Mouse (Mus musculus) left cerebral cortex, adult 2 months (tissue): ENCODE measurements at regions not wholly inside any gene's neighbourhood (a gene's known extent, or its start where the extent isn't known, plus 50 kb on each side); places are given as distances from the start of the nearest gene placed in this dataset.

Experiments used
- DNase-seq, 2 experiments: peaks; one replicate each; pipeline ENCODE4 v3.0.0; 2021 to 2022; ENCODE audit warnings: low spot score in 2 of 2, mixed read lengths in 1 of 2; ENCODE audit errors: extremely low spot score in 1 of 2
- H3K27ac ChIP-seq: fragments of 200-600 bp; 2 replicates; pipeline ENCODE4 v1.8.1; 2022
- H3K4me3 ChIP-seq: fragments of 200-600 bp; 2 replicates; pipeline ENCODE4 v1.8.1; 2022
- CTCF ChIP-seq: fragments of 200-600 bp; IDR thresholded peaks from 2 replicates; pipeline ENCODE4 v1.8.1; 2022; ENCODE audit warnings: antibody characterized with exemption, mild to moderate bottlenecking, moderate library complexity
- intact Hi-C: fragments of 180-260 bp; cut with DNase I; formaldehyde crosslinking; loops from one replicate; pipeline ENCODE4 v1.15.1; 2025

GRCm38 (mm10) chr11:17417656-17418289 is 160.4 kb downstream of the C1d start:
- no peak overlapping the region for H3K4me3 ChIP-seq
- no peak for DNase-seq
- intact Hi-C loops, result no loop called here

GRCm38 (mm10) chr11:17442133-17442532 is 184.8 kb downstream of the C1d start:
- intact Hi-C loops, result no loop called here
- H3K27ac ChIP-seq, result no peak overlapping the region
- no peak for TF ChIP-seq CTCF
- DNase-seq, result no peak
- H3K4me3 ChIP-seq, result no peak overlapping the region

More at GRCm38 (mm10) chr11:17417656-17418289, 160.4 kb downstream of the C1d start:
- TF ChIP-seq CTCF, result no peak
- H3K27ac ChIP-seq, result no peak overlapping the region

GRCm38 (mm10) chr11:17449289-17449688 is 191.9 kb downstream of the C1d start:
- H3K27ac ChIP-seq, result no peak overlapping the region
- H3K4me3 ChIP-seq, result no peak overlapping the region
- TF ChIP-seq CTCF, result no peak
- no peak for DNase-seq
- intact Hi-C loops, result no loop called here

- no peak for DNase-seq
- Histone ChIP-seq H3K27ac (no peak overlapping the region), H3K4me3 (no peak overlapping the region)
- no peak for TF ChIP-seq CTCF
- intact Hi-C loops, result no loop called here
Observed at GRCm38 (mm10) chr11:17450360-17451045, 193.1 kb downstream of the C1d start.

- intact Hi-C loops, result no loop called here
- H3K27ac ChIP-seq, result no peak overlapping the region
- TF ChIP-seq CTCF, result no peak
- no peak overlapping the region for H3K4me3 ChIP-seq
- no peak for DNase-seq
Observed at GRCm38 (mm10) chr11:17451451-17451850, 194.1 kb downstream of the C1d start.

GRCm38 (mm10) chr11:17453530-17453929 is 196.2 kb downstream of the C1d start:
- no peak for DNase-seq
- Histone ChIP-seq H3K27ac (no peak overlapping the region), H3K4me3 (no peak overlapping the region)
- intact Hi-C loops, result no loop called here
- TF ChIP-seq CTCF, result no peak

- intact Hi-C loops, result no loop called here
- H3K4me3 ChIP-seq, result no peak overlapping the region
- TF ChIP-seq CTCF, result no peak
- DNase-seq, result no peak
- no peak overlapping the region for H3K27ac ChIP-seq
Observed at GRCm38 (mm10) chr11:17458946-17459345, 201.6 kb downstream of the C1d start.

GRCm38 (mm10) chr11:17460024-17460919 is 202.9 kb downstream of the C1d start:
- no peak overlapping the region for H3K4me3 ChIP-seq
- DNase-seq, result peak in 1 of 2 experiments; percentile 26
- TF ChIP-seq CTCF, result peak; percentile 84
- intact Hi-C loops, result loop anchor here (5.0 kb wide), 3 partner anchors 178 to 1562 kb away; no protein-coding TSS in a partner anchor
- H3K27ac ChIP-seq, result no peak overlapping the region

GRCm38 (mm10) chr11:17460920-17461279 is 203.5 kb downstream of the C1d start:
- no peak for DNase-seq
- intact Hi-C loops, result loop anchor here (5.0 kb wide), 3 partner anchors 179 to 1561 kb away; no protein-coding TSS in a partner anchor
- Histone ChIP-seq H3K27ac (no peak overlapping the region), H3K4me3 (no peak overlapping the region)
- TF ChIP-seq CTCF, result no peak

- no peak for DNase-seq
- Histone ChIP-seq H3K27ac (no peak overlapping the region), H3K4me3 (no peak overlapping the region)
- TF ChIP-seq CTCF, result no peak
- intact Hi-C loops, result loop anchor here (5.0 kb wide), 3 partner anchors 179 to 1561 kb away; no protein-coding TSS in a partner anchor
Observed at GRCm38 (mm10) chr11:17461701-17462100, 204.3 kb downstream of the C1d start.

GRCm38 (mm10) chr11:17464875-17465274 is 207.5 kb downstream of the C1d start:
- Histone ChIP-seq H3K4me3 (no peak overlapping the region), H3K27ac (no peak overlapping the region)
- TF ChIP-seq CTCF, result peak; percentile 52
- intact Hi-C loops, result loop anchor here (5.0 kb wide), 3 partner anchors 183 to 1557 kb away; no protein-coding TSS in a partner anchor
- DNase-seq, result no peak
